Mouse (Mus musculus): ENCODE measurements around the gene Sept9.

The Sept9 gene

DNA sequence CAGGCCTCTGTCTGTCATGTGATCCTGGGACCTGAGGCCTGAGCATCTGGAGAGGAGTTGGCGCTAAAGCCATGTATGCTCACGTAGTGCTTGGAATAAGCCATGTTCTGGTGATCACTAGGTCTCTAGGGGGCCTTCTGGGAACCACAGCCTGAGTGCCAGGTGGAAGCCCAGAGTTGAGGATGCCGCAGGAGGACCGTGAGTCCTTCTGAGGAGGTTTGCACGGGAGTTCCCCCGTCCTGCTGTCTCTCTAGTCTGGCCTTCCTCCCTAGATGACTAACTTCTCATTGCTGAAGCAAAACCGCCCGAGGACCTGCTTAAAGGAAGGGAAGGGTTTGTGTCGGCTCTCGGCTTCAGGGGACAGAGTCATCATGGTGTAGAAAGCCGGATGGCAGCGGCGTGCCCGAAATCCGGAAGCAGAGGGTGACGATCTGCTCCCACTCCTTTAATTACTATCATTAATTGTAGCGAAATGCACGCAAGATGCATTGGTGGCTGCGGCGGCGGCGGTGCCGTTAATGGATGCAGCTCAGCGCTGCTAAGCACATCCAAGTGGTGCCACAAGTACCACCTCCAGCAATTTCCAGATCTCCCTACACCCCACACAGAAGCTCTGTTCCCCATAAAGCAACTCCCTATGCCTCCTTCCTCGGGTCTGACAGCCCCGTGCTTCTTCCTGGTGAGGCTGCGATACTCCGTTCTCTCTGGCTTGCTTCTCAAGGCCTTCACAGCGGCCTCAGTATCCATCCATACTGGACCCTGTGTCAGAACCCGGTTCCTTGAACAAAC is 92.0 kb downstream of the Sept9 start:
- DNase-seq (ENCODE audit: low read depth, low spot score) = no peak

GRCm38 (mm10) chr11:117292446-117292845 is 93.0 kb downstream of the Sept9 start:
- DNase-seq (ENCODE audit: low read depth, low spot score) = no peak

DNA sequence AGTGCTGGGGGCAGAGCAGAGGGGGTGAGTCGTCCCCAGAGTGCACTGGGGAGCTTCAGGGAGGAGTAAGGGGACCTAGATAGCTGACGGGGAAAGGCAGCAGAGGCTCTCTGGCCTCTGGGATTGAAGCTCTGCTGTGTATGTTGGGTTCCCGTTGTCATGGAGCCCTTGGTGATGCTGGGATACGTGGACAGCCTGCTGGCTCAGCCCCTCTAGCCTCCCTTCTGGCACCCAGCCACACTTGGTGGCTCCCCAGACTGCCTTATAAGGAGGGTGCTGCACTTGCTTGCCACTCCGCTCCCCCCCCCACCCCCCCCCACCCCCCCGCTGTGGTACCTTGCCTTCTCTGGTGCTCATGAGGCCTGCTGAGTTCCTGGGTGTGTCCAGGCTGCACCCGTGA is 95.8 kb downstream of the Sept9 start:
- no peak for DNase-seq (ENCODE audit: low read depth, low spot score)

DNA sequence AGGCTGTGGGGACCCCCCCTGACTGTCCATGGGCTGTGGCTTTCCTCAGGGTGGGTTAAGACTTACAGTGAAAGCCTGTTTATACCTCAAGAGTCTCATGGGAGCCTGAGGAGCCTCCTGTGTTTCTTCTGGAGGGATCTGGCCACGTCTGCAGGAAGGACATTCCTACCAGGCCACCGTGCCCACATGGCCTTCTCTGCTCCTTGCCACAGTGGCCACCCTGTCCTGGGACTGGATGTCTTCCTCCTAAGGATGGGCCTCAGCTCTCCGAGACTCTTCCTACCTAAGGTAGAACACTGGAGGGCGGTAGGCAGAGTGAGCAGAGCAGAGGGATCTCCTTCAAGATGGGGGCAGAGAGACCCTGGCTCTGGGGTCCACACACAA is 96.6 kb downstream of the Sept9 start:
- no peak for DNase-seq (ENCODE audit: low read depth, low spot score)

GRCm38 (mm10) chr11:117296500-117297189 is 97.2 kb downstream of the Sept9 start:
- no peak for DNase-seq (ENCODE audit: low read depth, low spot score)

DNA sequence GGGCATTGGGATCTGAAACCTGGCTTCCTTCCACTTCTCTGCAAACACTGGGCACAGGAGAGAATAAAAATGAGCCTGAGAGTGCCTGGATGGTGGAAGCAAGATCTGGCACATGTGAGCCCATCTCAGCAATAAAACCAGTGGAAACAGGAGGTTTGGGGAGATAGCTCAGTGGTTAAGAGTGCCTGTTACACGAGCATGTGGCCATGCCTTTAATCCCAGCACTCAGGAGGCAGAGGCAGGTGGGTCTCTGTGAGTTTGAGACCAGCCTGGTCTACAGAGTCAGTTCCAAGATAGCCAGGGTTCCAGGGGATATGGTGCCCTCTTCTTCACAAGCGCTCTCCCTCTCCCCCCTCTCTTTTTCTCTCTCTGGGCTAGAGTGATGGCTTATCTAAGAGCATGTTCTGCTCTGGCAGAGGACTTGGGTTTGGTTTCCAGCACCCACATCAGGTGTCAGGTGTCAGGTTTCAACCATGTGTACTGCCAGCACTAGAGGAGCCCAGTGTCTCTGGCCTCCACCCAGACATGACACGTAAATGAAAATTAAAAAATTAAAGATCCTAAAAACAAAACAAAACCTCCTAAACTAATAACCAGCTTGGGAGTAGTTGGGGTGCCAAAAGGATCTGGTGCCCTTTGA is 97.8 kb downstream of the Sept9 start:
- no peak for DNase-seq (ENCODE audit: low read depth, low spot score)

- no peak for DNase-seq (ENCODE audit: low read depth, low spot score)
These were observed 100.3 kb downstream of the Sept9 start for GRCm38 (mm10) chr11:117299741-117300140.

- DNase-seq (ENCODE audit: low read depth, low spot score) = no peak
These were observed 101.3 kb downstream of the Sept9 start for GRCm38 (mm10) chr11:117300809-117301208.

DNA sequence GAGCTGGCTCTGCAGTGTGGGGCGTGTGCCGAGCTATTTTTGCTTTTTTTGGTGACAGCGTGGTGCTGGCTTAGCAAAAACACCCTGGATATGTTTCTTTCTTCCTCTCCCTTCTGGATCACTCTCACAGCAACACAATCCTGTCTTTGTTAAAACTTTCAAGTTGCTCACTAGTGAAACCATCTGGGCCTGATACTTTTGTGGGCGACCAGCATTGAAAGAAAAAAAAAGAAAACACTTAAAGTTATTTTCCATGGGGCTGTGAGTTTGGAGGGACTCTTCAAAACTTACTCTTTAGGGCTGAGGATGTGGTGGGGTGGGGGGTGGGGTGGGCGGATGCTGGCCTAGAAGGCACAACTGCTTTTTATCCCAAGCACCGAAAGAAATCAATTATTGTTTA is 102.3 kb downstream of the Sept9 start:
- peak; percentile 60 for DNase-seq (ENCODE audit: low read depth, low spot score)

GRCm38 (mm10) chr11:117302371-117302770 is 102.9 kb downstream of the Sept9 start:
- DNase-seq (ENCODE audit: low read depth, low spot score) = no peak

DNA sequence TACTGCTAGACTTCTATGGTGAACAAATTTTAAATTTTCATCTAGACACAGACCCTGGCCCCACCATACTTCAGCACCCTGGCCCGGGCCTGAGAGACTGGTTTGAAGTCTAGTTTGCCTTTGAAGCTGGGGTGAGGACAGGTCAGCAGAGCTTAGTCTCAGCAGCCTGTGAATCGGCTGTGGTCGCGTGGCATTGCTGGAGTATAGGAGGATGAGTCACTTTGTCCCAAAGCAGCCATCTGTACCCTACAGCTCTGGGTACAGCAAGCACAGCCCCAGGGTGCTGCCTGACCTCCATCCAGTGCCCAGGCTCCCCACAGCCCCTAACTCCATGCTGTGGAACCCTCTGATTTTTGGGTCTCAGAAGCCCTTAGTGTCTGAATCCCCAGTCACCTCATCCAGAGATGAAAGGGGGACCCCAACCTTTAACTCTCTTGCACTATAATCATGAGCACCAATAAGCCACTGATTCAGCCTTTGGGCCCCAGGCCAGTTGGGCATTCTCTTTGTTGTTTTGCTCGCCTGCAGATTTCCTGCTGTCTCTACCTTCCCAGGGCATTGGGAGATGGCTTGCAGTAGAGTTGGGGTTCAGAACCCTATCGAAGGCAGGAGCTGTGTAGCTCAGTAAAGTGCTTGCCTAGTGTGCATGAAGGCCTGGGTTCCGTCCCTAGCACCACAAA is 106.2 kb downstream of the Sept9 start:
- DNase-seq (ENCODE audit: low read depth, low spot score) = no peak

GRCm38 (mm10) chr11:117306311-117307088 is 107.0 kb downstream of the Sept9 start:
- no peak for DNase-seq (ENCODE audit: low read depth, low spot score)

DNA sequence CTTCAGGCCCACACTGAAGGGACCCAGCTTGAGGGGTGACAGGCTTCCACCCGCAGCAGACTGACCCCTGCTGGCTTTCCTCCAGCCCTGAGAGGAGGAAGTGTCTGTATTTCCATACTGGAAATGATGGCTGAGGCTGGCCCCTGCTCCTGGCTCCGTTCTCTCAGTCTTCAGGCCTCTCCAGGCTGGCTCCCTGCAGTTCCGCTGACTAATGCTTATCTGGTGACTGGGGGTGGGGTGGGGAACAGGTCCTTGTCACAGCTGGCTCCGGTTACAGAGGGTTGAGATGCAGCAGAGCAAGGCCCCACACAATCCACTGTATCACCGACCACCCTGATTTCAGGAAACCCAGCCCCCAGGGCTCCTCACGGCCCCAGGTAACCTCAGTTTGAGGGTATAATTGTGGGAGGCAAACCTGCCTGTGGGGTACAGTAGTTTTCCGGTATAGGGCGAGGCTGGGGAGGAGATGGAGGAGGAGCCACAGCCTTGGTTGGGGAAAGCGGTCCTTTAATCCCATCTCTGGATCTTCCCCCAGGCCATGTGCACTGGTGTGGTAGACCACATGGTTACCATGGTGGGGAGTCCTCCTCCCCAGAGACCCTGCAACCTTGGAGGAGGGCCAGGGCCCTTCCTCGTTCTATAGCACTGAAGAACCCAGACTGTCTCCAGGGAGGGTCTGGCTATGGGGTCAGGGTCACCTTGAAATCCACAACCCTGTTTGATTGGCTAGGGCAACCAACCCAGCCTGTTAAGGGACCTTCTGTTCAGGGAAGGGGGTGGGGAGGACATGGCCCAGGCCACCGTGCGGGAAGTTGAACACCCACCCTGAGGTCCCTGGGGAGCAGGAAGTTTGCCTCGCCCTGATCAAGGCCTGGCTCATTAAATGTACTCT is 108.7 kb downstream of the Sept9 start:
- no peak for DNase-seq (ENCODE audit: low read depth, low spot score)

GRCm38 (mm10) chr11:117309108-117309917 is 109.9 kb downstream of the Sept9 start:
- no peak for DNase-seq (ENCODE audit: low read depth, low spot score)

GRCm38 (mm10) chr11:117309918-117310287 is 110.4 kb downstream of the Sept9 start:
- no peak for DNase-seq (ENCODE audit: low read depth, low spot score)

- no peak for DNase-seq (ENCODE audit: low read depth, low spot score)
These were observed 111.1 kb downstream of the Sept9 start for GRCm38 (mm10) chr11:117310341-117311107.

- DNase-seq (ENCODE audit: low read depth, low spot score) = no peak
These were observed 111.8 kb downstream of the Sept9 start for GRCm38 (mm10) chr11:117311127-117311800.

Measured in telencephalon, adult 2 months (tissue).